Mouse (Mus musculus) limb, embryonic 12.5 days (tissue): ENCODE results near the gene Hsf5. TPM values are rescaled to one million over a fixed set of nuclear protein-coding genes. Genes with fewer than 3 reads are reported as not detected.

Source experiments
- ATAC-seq: fragments of 200-750 bp; cut with Nextera tagmentation; 2 replicates; pipeline ENCODE4 v1.8.0; 2017; ENCODE audit warnings: low read depth, moderate TSS enrichment; ENCODE audit not compliant: insufficient number of reproducible peaks, insufficient read depth, low FRiP score, low TSS enrichment
- H3K27ac ChIP-seq: fragments of 300-500 bp; sonication (generic); 2 replicates; pipeline ENCODE4 v1.5.1; 2016; ENCODE audit warnings: mild to moderate bottlenecking, moderate library complexity
- H3K27me3 ChIP-seq: fragments of 300-500 bp; sonication (generic); 2 replicates; pipeline ENCODE4 v1.6.1; 2016; ENCODE audit warnings: mild to moderate bottlenecking, moderate library complexity
- H3K36me3 ChIP-seq: fragments of 300-500 bp; sonication (generic); 2 replicates; pipeline ENCODE4 v1.6.1; 2016; ENCODE audit warnings: mild to moderate bottlenecking, moderate library complexity
- H3K4me1 ChIP-seq: fragments of 300-500 bp; sonication (generic); replicated peaks from 2 replicates; pipeline ENCODE4 v1.6.1; 2016
- H3K4me2 ChIP-seq: fragments of 300-500 bp; sonication (generic); 2 replicates; pipeline ENCODE4 v1.6.1; 2016; ENCODE audit warnings: mild to moderate bottlenecking, moderate library complexity
- H3K4me3 ChIP-seq: fragments of 300-500 bp; sonication (generic); replicated peaks from 2 replicates; pipeline ENCODE4 v1.5.1; 2016; ENCODE audit warnings: mild to moderate bottlenecking
- H3K9ac ChIP-seq: fragments of 300-500 bp; sonication (generic); replicated peaks from 2 replicates; pipeline ENCODE4 v1.6.1; 2016; ENCODE audit warnings: mild to moderate bottlenecking, moderate library complexity
- H3K9me3 ChIP-seq: fragments of 300-500 bp; sonication (generic); 2 replicates; pipeline ENCODE4 v1.6.1; 2016; ENCODE audit warnings: mild to moderate bottlenecking, moderate library complexity
- WGBS: fragments of 180-500 bp; shearing (Covaris S2); methylation state at CpG from one replicate; pipeline ENCODE4 v1.1.7; 2016; 5-methylcytosine and 5-hydroxymethylcytosine counted together
- polyA plus RNA-seq: library from polyadenylated mRNA; unstranded; fragments of >200 nt; fragmentation: Nextera tagmentation; extraction: Ambion mirVana; gene quantifications from 2 replicates; pipeline ENCODE4 v1.2.1, GENCODE M21; 2016

Hsf5 gene
- polyA plus RNA-seq, 1 experiment from 2014 or later, result 0.21 TPM

DNA sequence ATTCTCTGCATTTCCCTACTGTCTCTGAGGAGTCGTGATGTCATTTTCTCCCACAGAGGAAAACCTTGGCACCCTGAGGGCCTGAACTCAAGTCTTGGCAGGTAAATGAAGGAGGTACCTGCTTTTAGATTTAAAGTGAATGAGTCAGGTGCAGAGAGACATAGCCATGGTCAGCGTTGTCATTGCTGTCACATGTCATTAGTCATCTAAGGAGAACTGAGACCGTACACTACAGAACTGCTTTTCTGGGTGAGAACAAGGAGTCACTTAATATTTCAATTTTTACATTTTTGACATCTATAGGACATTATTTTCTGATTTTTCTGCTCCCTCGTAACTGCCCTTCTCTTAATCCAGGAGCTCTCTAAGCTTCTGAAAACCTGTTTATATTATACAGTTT lies 61.6 kb downstream of the Hsf5 start:
- WGBS, result 72% methylated on average over 4 of the region's 4 CpGs
- Histone ChIP-seq H3K36me3 (no peaks in the 10 kb centered on the region), H3K27me3 (no peaks in the 10 kb centered on the region), H3K9ac (no peak overlapping the region), H3K27ac (no peak overlapping the region), H3K4me3 (no peak overlapping the region), H3K9me3 (no peaks in the 10 kb centered on the region), H3K4me2 (no peak overlapping the region), H3K4me1 (peaks cover 5% of the 10 kb centered on the region; the same call in 1 of the 2 replicates)
- no peak for ATAC-seq

DNA sequence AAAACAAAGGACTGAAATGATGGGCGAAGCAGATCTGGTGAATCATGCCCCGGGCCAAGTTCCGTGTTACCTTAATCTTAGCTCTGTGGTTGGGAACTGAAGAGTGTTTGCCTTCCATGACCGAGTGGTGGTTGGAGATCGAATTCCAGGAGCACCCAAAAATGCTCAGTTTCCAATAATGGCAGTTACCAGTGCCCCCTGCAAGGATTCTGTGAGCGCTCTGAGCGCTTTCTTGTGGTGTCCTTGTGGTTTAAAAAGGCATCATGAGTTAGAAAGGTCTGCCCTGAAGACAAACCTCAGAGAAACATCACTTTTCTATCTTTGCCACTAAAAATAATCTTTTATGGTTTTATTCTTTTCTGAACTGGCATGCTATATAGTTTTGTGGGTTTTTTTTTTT lies 62.0 kb downstream of the Hsf5 start:
- no peak overlapping the region for H3K9ac ChIP-seq
- ATAC-seq, result no peak
- no peak overlapping the region for H3K4me3 ChIP-seq
- H3K4me2 ChIP-seq, result no peak overlapping the region
- peaks cover 5% of the 10 kb centered on the region; the same call in 1 of the 2 replicates for H3K4me1 ChIP-seq
- H3K36me3 ChIP-seq, result no peaks in the 10 kb centered on the region
- WGBS, result 86% methylated on average over 7 of the region's 7 CpGs
- H3K27me3 ChIP-seq, result no peaks in the 10 kb centered on the region
- H3K27ac ChIP-seq, result no peak overlapping the region
- H3K9me3 ChIP-seq, result no peaks in the 10 kb centered on the region

DNA sequence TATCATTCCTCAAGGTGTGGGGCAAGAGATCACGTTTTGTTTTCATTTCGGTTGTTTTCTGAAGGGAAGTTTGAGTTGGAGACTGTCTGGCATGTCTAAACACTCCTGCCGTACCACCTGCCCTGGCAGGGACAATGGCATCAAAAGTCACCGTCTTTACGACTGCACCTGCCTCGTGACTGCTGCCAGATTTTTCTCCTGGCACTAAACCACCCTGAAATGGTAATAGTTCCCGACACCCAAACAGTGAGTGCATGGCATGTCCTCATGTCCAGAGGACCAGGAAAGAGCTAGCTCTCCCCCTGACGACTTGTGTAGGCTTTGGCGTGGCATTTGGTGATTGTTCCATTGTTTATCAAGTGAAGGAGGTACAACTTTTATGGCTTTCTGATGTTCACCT lies 63.8 kb downstream of the Hsf5 start:
- Histone ChIP-seq H3K27me3 (no peaks in the 10 kb centered on the region), H3K4me1 (peaks cover 5% of the 10 kb centered on the region; the same call in 1 of the 2 replicates), H3K9me3 (no peaks in the 10 kb centered on the region), H3K36me3 (no peaks in the 10 kb centered on the region), H3K4me3 (no peak overlapping the region), H3K4me2 (no peak overlapping the region), H3K27ac (no peak overlapping the region), H3K9ac (no peak overlapping the region)
- ATAC-seq, result no peak
- WGBS, result 81% methylated on average over 9 of the region's 9 CpGs

GRCm38 (mm10) chr11:87682096-87682495 lies 65.1 kb downstream of the Hsf5 start:
- no peaks in the 10 kb centered on the region for H3K27me3 ChIP-seq
- no peak overlapping the region for H3K9ac ChIP-seq
- H3K27ac ChIP-seq, result no peak overlapping the region
- 59% methylated on average over 12 of the region's 12 CpGs for WGBS
- no peaks in the 10 kb centered on the region for H3K36me3 ChIP-seq
- no peak overlapping the region for H3K4me3 ChIP-seq
- no peak overlapping the region for H3K4me2 ChIP-seq
- no peaks in the 10 kb centered on the region for H3K9me3 ChIP-seq
- H3K4me1 ChIP-seq, result peaks cover 5% of the 10 kb centered on the region; the same call in 1 of the 2 replicates
- ATAC-seq, result no peak

DNA sequence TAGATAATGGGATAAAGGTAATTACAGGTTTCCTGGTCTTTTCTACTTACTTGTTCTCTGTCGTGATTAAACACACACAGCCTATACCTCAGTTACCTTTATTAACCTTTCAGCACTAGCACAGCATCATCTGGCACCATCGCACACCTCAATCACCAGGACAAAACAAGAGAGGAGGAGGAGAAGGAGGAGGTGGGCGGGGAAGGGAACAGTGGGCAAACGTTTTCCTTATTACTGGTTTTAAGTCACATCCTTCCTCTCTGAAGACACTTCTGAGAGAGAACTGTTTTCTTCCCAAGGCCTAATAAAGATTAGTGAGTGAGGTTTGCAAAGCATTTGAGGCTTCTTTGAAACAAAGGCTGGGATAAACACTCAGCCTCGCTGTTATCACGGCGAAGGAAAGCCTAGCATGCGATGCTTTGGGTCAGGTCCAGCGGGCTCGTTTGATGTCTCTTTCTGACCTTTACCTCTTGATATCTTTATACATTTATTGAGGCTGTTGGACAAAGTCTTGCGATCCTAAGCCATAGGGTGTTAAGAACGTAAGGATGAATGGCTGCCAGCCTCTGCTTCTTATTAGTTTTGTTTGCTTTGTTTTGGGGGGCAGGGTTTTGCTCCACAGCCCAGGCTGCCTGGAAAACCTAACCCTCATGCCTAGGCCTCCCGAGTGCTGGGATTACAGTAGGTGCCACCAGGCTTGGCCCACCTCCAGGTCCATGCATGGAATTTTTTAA lies 66.0 kb downstream of the Hsf5 start:
- Histone ChIP-seq H3K27ac (no peak overlapping the region), H3K9ac (no peak overlapping the region), H3K4me3 (no peak overlapping the region), H3K27me3 (peaks cover 3% of the 10 kb centered on the region; the same call in 1 of the 2 replicates), H3K4me2 (no peak overlapping the region), H3K36me3 (no peaks in the 10 kb centered on the region), H3K4me1 (peaks cover 12% of the 10 kb centered on the region; the same call in 1 of the 2 replicates), H3K9me3 (no peaks in the 10 kb centered on the region)
- ATAC-seq, result no peak
- WGBS, result 29% methylated on average over 13 of the region's 13 CpGs

- Histone ChIP-seq H3K4me2 (no peak overlapping the region), H3K27me3 (peaks cover 7% of the 10 kb centered on the region; the same call in 1 of the 2 replicates), H3K4me3 (no peak overlapping the region), H3K36me3 (no peaks in the 10 kb centered on the region), H3K9ac (no peak overlapping the region), H3K4me1 (peaks cover 29% of the 10 kb centered on the region), H3K27ac (no peak overlapping the region), H3K9me3 (no peaks in the 10 kb centered on the region)
- 60% methylated on average over 7 of the region's 7 CpGs for WGBS
- no peak for ATAC-seq
Measured at GRCm38 (mm10) chr11:87686407-87686806, 69.4 kb downstream of the Hsf5 start.

GRCm38 (mm10) chr11:87687246-87688225 lies 70.6 kb downstream of the Hsf5 start:
- Histone ChIP-seq H3K36me3 (no peaks in the 10 kb centered on the region), H3K9me3 (no peaks in the 10 kb centered on the region), H3K27ac (no peak overlapping the region), H3K4me3 (no peak overlapping the region), H3K4me1 (peaks cover 29% of the 10 kb centered on the region), H3K9ac (no peak overlapping the region), H3K4me2 (no peak overlapping the region), H3K27me3 (peaks cover 7% of the 10 kb centered on the region; the same call in 1 of the 2 replicates)
- no peak for ATAC-seq
- WGBS, result 72% methylated on average over 15 of the region's 15 CpGs

DNA sequence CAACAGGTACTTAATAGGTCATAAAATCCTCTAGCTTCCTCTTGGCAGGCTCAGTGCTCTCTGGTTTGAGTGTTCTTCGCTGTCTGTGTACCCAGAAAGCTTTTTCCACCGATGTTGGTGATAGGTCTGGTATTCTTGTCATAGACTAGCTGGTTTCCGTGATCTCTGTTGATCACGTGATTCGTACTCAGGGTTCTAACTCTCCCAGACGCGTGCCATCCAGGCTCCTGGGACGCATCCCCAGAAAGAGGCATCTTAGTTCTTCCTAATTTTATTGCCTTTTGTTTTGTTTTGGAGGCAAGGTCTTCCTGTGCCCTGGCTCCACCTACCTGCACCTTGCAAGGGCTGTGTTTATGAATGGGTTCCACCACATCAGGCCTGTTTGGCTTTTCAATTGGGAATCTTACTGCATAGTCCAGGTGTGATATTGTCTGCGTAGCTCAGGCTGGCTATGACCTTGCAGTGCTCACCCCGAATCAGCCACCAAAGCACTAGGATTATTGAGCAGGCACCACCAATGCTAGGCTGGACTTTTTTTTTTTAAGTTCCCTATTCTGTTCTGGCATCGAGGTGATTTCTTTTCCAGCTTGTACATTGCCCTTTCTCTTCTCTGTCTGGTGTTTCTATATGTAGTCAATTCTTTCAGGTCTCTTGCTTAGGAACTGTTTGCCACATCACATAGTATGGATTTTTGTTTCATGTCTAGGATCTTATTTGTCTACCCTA lies 71.7 kb downstream of the Hsf5 start:
- no peak overlapping the region for H3K9ac ChIP-seq
- 73% methylated on average over 11 of the region's 11 CpGs for WGBS
- peaks cover 7% of the 10 kb centered on the region; the same call in 1 of the 2 replicates for H3K27me3 ChIP-seq
- H3K4me1 ChIP-seq, result peaks cover 23% of the 10 kb centered on the region
- H3K36me3 ChIP-seq, result no peaks in the 10 kb centered on the region
- no peak overlapping the region for H3K4me3 ChIP-seq
- no peak overlapping the region for H3K27ac ChIP-seq
- no peaks in the 10 kb centered on the region for H3K9me3 ChIP-seq
- no peak overlapping the region; the same call in 1 of the 2 replicates for H3K4me2 ChIP-seq
- no peak for ATAC-seq

DNA sequence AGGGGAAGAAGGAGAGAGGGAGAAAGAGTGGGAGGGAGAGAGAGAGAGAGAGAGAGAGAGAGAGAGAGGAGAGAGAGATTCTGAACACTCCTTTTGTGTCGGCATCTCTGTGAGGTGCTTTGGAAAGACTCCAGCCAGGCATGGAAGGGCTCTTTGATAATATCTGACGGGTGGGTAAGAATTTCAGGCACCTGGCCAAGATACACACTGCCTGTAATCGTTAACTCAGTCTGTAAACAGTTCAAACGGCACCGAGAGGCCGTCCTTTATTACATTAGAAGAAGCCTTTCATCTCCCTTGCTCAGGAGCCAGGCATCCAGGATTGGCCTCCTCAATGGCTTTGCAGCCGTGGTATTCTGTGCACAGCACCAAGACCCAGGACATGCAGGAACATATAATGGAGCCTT lies 72.4 kb downstream of the Hsf5 start:
- 5% methylated on average over 7 of the region's 7 CpGs for WGBS
- peaks cover 7% of the 10 kb centered on the region; the same call in 1 of the 2 replicates for H3K27me3 ChIP-seq
- H3K4me2 ChIP-seq, result peak overlapping the region; percentile 31
- ATAC-seq, result 0 out of 2 replicates have a peak, but pooled peaks have one; percentile 26
- peaks cover 23% of the 10 kb centered on the region for H3K4me1 ChIP-seq
- no peak overlapping the region for H3K27ac ChIP-seq
- no peaks in the 10 kb centered on the region for H3K36me3 ChIP-seq
- H3K4me3 ChIP-seq, result no peak overlapping the region
- H3K9me3 ChIP-seq, result no peaks in the 10 kb centered on the region
- H3K9ac ChIP-seq, result no peak overlapping the region

- no peaks in the 10 kb centered on the region for H3K36me3 ChIP-seq
- no peak overlapping the region for H3K27ac ChIP-seq
- peak overlapping the region; percentile 31 for H3K4me2 ChIP-seq
- H3K27me3 ChIP-seq, result peaks cover 7% of the 10 kb centered on the region; the same call in 1 of the 2 replicates
- peaks cover 23% of the 10 kb centered on the region for H3K4me1 ChIP-seq
- ATAC-seq, result no peak
- H3K9me3 ChIP-seq, result no peaks in the 10 kb centered on the region
- WGBS, result 61% methylated on average over 16 of the region's 16 CpGs
- no peak overlapping the region for H3K9ac ChIP-seq
- H3K4me3 ChIP-seq, result no peak overlapping the region
Measured at GRCm38 (mm10) chr11:87690054-87690740, 73.2 kb downstream of the Hsf5 start.
